Mouse (Mus musculus) kidney, embryonic 16.5 days (tissue): ENCODE measurements at regions not wholly inside any gene's neighbourhood (a gene's known extent, or its start where the extent isn't known, plus 50 kb on each side); places are given as distances from the start of the nearest gene placed in this dataset.
A peak's percentile ranks its signal among the peaks of the same experiment; 100 is the strongest.
"Not testable (repeated sequence)": the region's sequence is repeated elsewhere in the genome, so short reads cannot be mapped to it uniquely, and the experiment has no call there.

Source experiments
- ATAC-seq: fragments of 200-750 bp; cut with Nextera tagmentation; 2 replicates; pipeline ENCODE4 v1.8.0; 2017; ENCODE audit warnings: moderate TSS enrichment; ENCODE audit not compliant: low FRiP score, low TSS enrichment
- H3K27ac ChIP-seq: fragments of 300-500 bp; sonication (generic); 2 replicates; pipeline ENCODE4 v1.5.1; 2014; ENCODE audit warnings: low read length
- H3K27me3 ChIP-seq: fragments of 300-500 bp; sonication (generic); 2 replicates; pipeline ENCODE4 v1.6.1; 2014; ENCODE audit warnings: low read length, control low read depth, mixed read lengths; ENCODE audit not compliant: insufficient read depth
- H3K36me3 ChIP-seq: fragments of 300-500 bp; sonication (generic); 2 replicates; pipeline ENCODE4 v1.6.1; 2014; ENCODE audit warnings: low read length, control low read depth, mixed read lengths; ENCODE audit not compliant: insufficient read depth
- H3K4me1 ChIP-seq: fragments of 300-500 bp; sonication (generic); 2 replicates; pipeline ENCODE4 v1.6.1; 2014; ENCODE audit warnings: low read length, control low read depth, mixed read lengths; ENCODE audit not compliant: insufficient read depth
- H3K4me2 ChIP-seq: fragments of 300-500 bp; sonication (generic); replicated peaks from 2 replicates; pipeline ENCODE4 v1.6.1; 2014; ENCODE audit warnings: low read depth, low read length
- H3K4me3 ChIP-seq: fragments of 300-500 bp; sonication (generic); 2 replicates; pipeline ENCODE4 v1.5.1; 2014; ENCODE audit warnings: mild to moderate bottlenecking, low read length
- H3K9ac ChIP-seq: fragments of 300-500 bp; sonication (generic); replicated peaks from 2 replicates; pipeline ENCODE4 v1.6.1; 2014; ENCODE audit warnings: low read length
- H3K9me3 ChIP-seq: fragments of 300-500 bp; sonication (generic); 2 replicates; pipeline ENCODE4 v1.6.1; 2016; ENCODE audit warnings: low read length, control low read depth
- WGBS: fragments of 180-500 bp; shearing (Covaris S2); extraction: QIAGEN DNeasy Blood & Tissue Kit; methylation state at CpG from one replicate; pipeline ENCODE4 v1.1.7; 2014; 5-methylcytosine and 5-hydroxymethylcytosine counted together

- Histone ChIP-seq H3K9me3 (no peaks in the 10 kb centered on the region), H3K27me3 (no peaks in the 10 kb centered on the region), H3K4me2 (no peak overlapping the region), H3K4me3 (no peak overlapping the region), H3K27ac (no peak overlapping the region), H3K9ac (no peak overlapping the region), H3K36me3 (no peaks in the 10 kb centered on the region), H3K4me1 (no peaks in the 10 kb centered on the region)
- 84% methylated on average over 6 of the region's 6 CpGs for WGBS
- no peak for ATAC-seq
These were observed 144.1 kb upstream of the Tenm4 start for GRCm38 (mm10) chr7:96026781-96027418.

GRCm38 (mm10) chr7:96033636-96034035, 137.4 kb upstream of the Tenm4 start:
- no peak overlapping the region for H3K4me2 ChIP-seq
- ATAC-seq, result no peak
- 95% methylated on average over 4 of the region's 4 CpGs for WGBS
- no peak overlapping the region for H3K27ac ChIP-seq
- no peaks in the 10 kb centered on the region for H3K9me3 ChIP-seq
- no peak overlapping the region for H3K4me3 ChIP-seq
- peaks cover 5% of the 10 kb centered on the region; the same call in 1 of the 2 replicates for H3K4me1 ChIP-seq
- no peaks in the 10 kb centered on the region for H3K27me3 ChIP-seq
- no peaks in the 10 kb centered on the region for H3K36me3 ChIP-seq
- H3K9ac ChIP-seq, result no peak overlapping the region

GRCm38 (mm10) chr7:96035456-96035855, 135.6 kb upstream of the Tenm4 start:
- Histone ChIP-seq H3K36me3 (no peaks in the 10 kb centered on the region), H3K27me3 (no peaks in the 10 kb centered on the region), H3K4me3 (no peak overlapping the region), H3K4me2 (no peak overlapping the region), H3K9ac (no peak overlapping the region), H3K4me1 (peaks cover 5% of the 10 kb centered on the region; the same call in 1 of the 2 replicates), H3K9me3 (no peaks in the 10 kb centered on the region), H3K27ac (no peak overlapping the region)
- 18% methylated on average over 2 of the region's 2 CpGs for WGBS
- peak; percentile 74; the same call in 1 of the 2 replicates for ATAC-seq

GRCm38 (mm10) chr7:96039628-96040027, 131.4 kb upstream of the Tenm4 start:
- Histone ChIP-seq H3K36me3 (no peaks in the 10 kb centered on the region), H3K27ac (no peak overlapping the region), H3K4me3 (no peak overlapping the region), H3K4me1 (peaks cover 5% of the 10 kb centered on the region; the same call in 1 of the 2 replicates), H3K9ac (no peak overlapping the region), H3K4me2 (no peak overlapping the region), H3K27me3 (no peaks in the 10 kb centered on the region), H3K9me3 (peaks cover 3% of the 10 kb centered on the region; the same call in 1 of the 2 replicates)
- 0 out of 2 replicates have a peak, but pooled peaks have one; percentile 61 for ATAC-seq
- WGBS, result 49% methylated on average over 6 of the region's 6 CpGs

GRCm38 (mm10) chr7:96041806-96042205, 129.2 kb upstream of the Tenm4 start:
- H3K4me3 ChIP-seq, result no peak overlapping the region
- H3K9ac ChIP-seq, result no peak overlapping the region
- no peak overlapping the region for H3K27ac ChIP-seq
- H3K9me3 ChIP-seq, result peaks cover 6% of the 10 kb centered on the region; the same call in 1 of the 2 replicates
- no peak overlapping the region for H3K4me2 ChIP-seq
- H3K4me1 ChIP-seq, result no peaks in the 10 kb centered on the region
- no peaks in the 10 kb centered on the region for H3K36me3 ChIP-seq
- no peaks in the 10 kb centered on the region for H3K27me3 ChIP-seq
- WGBS, result 59% methylated on average over 4 of the region's 4 CpGs
- no peak for ATAC-seq

- H3K9ac ChIP-seq, result no peak overlapping the region
- H3K36me3 ChIP-seq, result no peaks in the 10 kb centered on the region
- no peak for ATAC-seq
- H3K27me3 ChIP-seq, result no peaks in the 10 kb centered on the region
- WGBS, result 89% methylated on average over 1 of the region's 1 CpGs
- no peak overlapping the region for H3K27ac ChIP-seq
- no peak overlapping the region for H3K4me3 ChIP-seq
- peaks cover 6% of the 10 kb centered on the region for H3K9me3 ChIP-seq
- no peaks in the 10 kb centered on the region for H3K4me1 ChIP-seq
- H3K4me2 ChIP-seq, result no peak overlapping the region
These were observed 119.4 kb upstream of the Tenm4 start for GRCm38 (mm10) chr7:96051631-96052030.

- not testable (repeated sequence) for H3K4me2 ChIP-seq, H3K36me3 ChIP-seq, H3K4me1 ChIP-seq, H3K9me3 ChIP-seq, H3K27ac ChIP-seq, H3K4me3 ChIP-seq, ATAC-seq, H3K27me3 ChIP-seq, H3K9ac ChIP-seq
- 55% methylated on average over 1 of the region's 1 CpGs for WGBS
These were observed 109.4 kb upstream of the Tenm4 start for GRCm38 (mm10) chr7:96061599-96061998.

GRCm38 (mm10) chr7:96078511-96078910, 92.5 kb upstream of the Tenm4 start:
- Histone ChIP-seq H3K9ac (no peak overlapping the region), H3K4me2 (no peak overlapping the region), H3K27me3 (no peaks in the 10 kb centered on the region), H3K4me3 (no peak overlapping the region), H3K36me3 (no peaks in the 10 kb centered on the region), H3K27ac (no peak overlapping the region), H3K9me3 (no peaks in the 10 kb centered on the region), H3K4me1 (no peaks in the 10 kb centered on the region)
- WGBS, result 91% methylated on average over 1 of the region's 1 CpGs
- no peak for ATAC-seq

- Histone ChIP-seq H3K36me3 (no peaks in the 10 kb centered on the region), H3K27ac (0 out of 2 replicates have a peak overlapping the region, but pooled peaks have one; percentile 24), H3K9ac (no peak overlapping the region), H3K4me3 (no peak overlapping the region), H3K4me1 (no peaks in the 10 kb centered on the region), H3K4me2 (no peak overlapping the region), H3K9me3 (no peaks in the 10 kb centered on the region), H3K27me3 (no peaks in the 10 kb centered on the region)
- peak; percentile 51; the same call in 1 of the 2 replicates for ATAC-seq
- 25% methylated on average over 4 of the region's 4 CpGs for WGBS
These were observed 89.4 kb upstream of the Tenm4 start for GRCm38 (mm10) chr7:96081676-96082075.

GRCm38 (mm10) chr7:96095185-96095584, 75.9 kb upstream of the Tenm4 start:
- ATAC-seq, result no peak
- Histone ChIP-seq H3K4me2 (no peak overlapping the region), H3K27me3 (no peaks in the 10 kb centered on the region), H3K9me3 (no peaks in the 10 kb centered on the region), H3K4me1 (no peaks in the 10 kb centered on the region), H3K4me3 (no peak overlapping the region), H3K9ac (no peak overlapping the region), H3K27ac (no peak overlapping the region), H3K36me3 (no peaks in the 10 kb centered on the region)
- 81% methylated on average over 4 of the region's 4 CpGs for WGBS
